Mouse (Mus musculus) spleen, adult 2 months (tissue): ENCODE data around the gene Creb3.

ENCODE experiments used
- CTCF ChIP-seq: fragments of 200-500 bp; IDR thresholded peaks from 2 replicates; pipeline ENCODE4 v1.5.1; 2011; ENCODE audit warnings: mild to moderate bottlenecking, inconsistent platforms; ENCODE audit not compliant: insufficient read depth, insufficient read length, insufficient replicate concordance; ENCODE audit errors: extremely low read depth
- POLR2A ChIP-seq: fragments of 200-500 bp; IDR thresholded peaks from 2 replicates; pipeline ENCODE4 v1.6.1; 2011; ENCODE audit warnings: low read depth, low read length, inconsistent platforms

DNA sequence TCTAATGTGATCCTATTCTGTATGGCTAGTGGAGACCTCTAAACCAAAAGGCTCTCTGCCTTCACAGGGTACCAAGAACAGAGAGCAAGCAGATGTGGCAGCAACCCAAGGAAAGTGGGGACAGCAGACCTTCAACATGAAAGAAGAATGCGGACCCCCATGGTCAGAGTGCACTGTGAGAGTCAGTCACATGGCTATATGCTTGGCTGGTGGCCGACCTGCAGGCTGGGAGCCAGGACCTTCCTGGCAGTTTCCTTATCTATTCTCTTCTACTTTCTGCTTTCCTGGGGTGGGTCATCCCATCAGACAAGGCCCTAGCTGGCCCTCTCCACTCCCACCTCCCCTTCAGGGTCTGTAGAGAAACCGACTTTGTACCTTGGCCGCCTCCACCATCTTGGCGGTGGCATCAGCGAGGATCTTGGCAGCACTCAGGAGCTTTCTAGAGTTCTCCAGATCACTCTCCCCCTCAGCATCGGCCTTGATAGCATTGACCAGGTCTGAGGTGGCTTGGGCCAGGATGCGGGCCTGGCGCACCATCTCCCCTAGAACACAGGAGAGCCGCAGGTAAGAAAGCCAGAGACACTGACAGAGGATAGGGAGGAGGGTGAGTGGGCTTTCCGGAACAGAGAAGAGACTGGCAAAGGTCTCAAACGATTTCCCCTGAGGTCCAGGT lies 15.6 kb upstream of the Creb3 start:
- TF ChIP-seq POLR2A (no peak), CTCF (no peak)
